Mouse (Mus musculus) retina, adult 2 months (tissue): ENCODE data around the gene Xylt1.

Experiments used
- DNase-seq: peaks from one replicate; pipeline ENCODE4 v3.0.0-alpha.2; 2012; ENCODE audit warnings: low read depth, low spot score

Xylt1 gene

GRCm38 (mm10) chr7:117564627-117565026 lies 183.8 kb downstream of the Xylt1 start:
- no peak for DNase-seq

- DNase-seq: no peak
Observed at GRCm38 (mm10) chr7:117566115-117566514, 185.3 kb downstream of the Xylt1 start.

- no peak for DNase-seq
Observed at GRCm38 (mm10) chr7:117566833-117567232, 186.1 kb downstream of the Xylt1 start.

GRCm38 (mm10) chr7:117567252-117567651 lies 186.5 kb downstream of the Xylt1 start:
- DNase-seq: no peak

- DNase-seq: no peak
Observed at GRCm38 (mm10) chr7:117567653-117568340, 187.0 kb downstream of the Xylt1 start.

- no peak for DNase-seq
Observed at GRCm38 (mm10) chr7:117571131-117571530, 190.4 kb downstream of the Xylt1 start.

GRCm38 (mm10) chr7:117571713-117572112 lies 190.9 kb downstream of the Xylt1 start:
- DNase-seq: no peak

GRCm38 (mm10) chr7:117573170-117573569 lies 192.4 kb downstream of the Xylt1 start:
- DNase-seq: no peak

- no peak for DNase-seq
Observed at GRCm38 (mm10) chr7:117575417-117575816, 194.6 kb downstream of the Xylt1 start.

- no peak for DNase-seq
Observed at GRCm38 (mm10) chr7:117577035-117577434, 196.3 kb downstream of the Xylt1 start.

- DNase-seq: no peak
Observed at GRCm38 (mm10) chr7:117585164-117585563, 204.4 kb downstream of the Xylt1 start.

- no peak for DNase-seq
Observed at GRCm38 (mm10) chr7:117586811-117587210, 206.0 kb downstream of the Xylt1 start.

- no peak for DNase-seq
Observed at GRCm38 (mm10) chr7:117587234-117587929, 206.6 kb downstream of the Xylt1 start.

GRCm38 (mm10) chr7:117588426-117588825 lies 207.6 kb downstream of the Xylt1 start:
- no peak for DNase-seq

- peak; percentile 34 for DNase-seq
Observed at GRCm38 (mm10) chr7:117589359-117589758, 208.6 kb downstream of the Xylt1 start.

- no peak for DNase-seq
Observed at GRCm38 (mm10) chr7:117589820-117590219, 209.0 kb downstream of the Xylt1 start.

GRCm38 (mm10) chr7:117594191-117594590 lies 213.4 kb downstream of the Xylt1 start:
- DNase-seq: no peak

- DNase-seq: no peak
Observed at GRCm38 (mm10) chr7:117595029-117595695, 214.4 kb downstream of the Xylt1 start.

- DNase-seq: no peak
Observed at GRCm38 (mm10) chr7:117600443-117600842, 219.7 kb downstream of the Xylt1 start.

GRCm38 (mm10) chr7:117610439-117610838 lies 229.7 kb downstream of the Xylt1 start:
- DNase-seq: no peak

GRCm38 (mm10) chr7:117612788-117613473 lies 232.2 kb downstream of the Xylt1 start:
- no peak for DNase-seq

- DNase-seq: no peak
Observed at GRCm38 (mm10) chr7:117613796-117614195, 233.0 kb downstream of the Xylt1 start.
